Mouse (Mus musculus) embryo, embryonic 9.5 days (tissue): Measurements from ENCODE around the gene Brat1.
"Not testable (repeated sequence)": the region's sequence is repeated elsewhere in the genome, so short reads cannot be mapped to it uniquely, and the experiment has no call there.

Experiments
- DNase-seq: peaks from one replicate; pipeline ENCODE4 v3.0.0-alpha.2; 2017; ENCODE audit errors: extremely low spot score

Brat1 gene

GRCm38 (mm10) chr5:140704378-140705251 is at the start of gene Brat1:
TSS of gene Brat1 (plus strand) at chr5:140705011.
- peak; percentile 100 for DNase-seq

DNA sequence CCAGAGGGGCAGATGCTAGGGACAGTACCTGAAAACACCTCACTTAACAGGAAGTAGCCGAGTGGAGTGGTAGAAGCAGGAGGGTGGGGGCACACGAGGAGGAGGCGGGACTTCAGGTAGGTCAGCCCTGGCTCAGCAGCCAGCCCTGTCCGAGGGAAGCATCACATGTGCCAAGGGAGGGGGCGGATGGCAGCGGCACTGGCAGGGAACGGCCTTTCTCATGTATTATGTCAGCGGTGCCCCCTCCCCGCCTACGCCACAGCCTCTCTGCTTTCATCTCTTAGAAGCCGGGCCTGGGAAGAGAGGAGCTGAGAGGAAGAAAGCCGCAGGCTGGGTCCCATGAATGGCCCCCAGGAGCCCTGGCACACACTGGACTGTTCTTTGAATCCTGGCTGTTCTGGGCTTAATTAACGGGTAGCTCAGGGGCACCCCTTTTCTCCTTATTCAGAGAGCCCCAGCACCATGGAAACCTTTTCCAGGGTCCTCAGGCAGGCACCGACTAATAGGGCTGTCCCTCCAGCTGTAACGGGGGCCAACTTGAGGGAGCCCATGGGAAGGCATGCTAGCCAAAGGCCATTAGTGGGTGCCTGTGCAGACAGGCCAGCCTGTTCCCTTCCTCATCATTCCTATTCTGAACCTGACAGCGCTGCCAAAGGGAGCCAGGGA is 45.1 kb upstream of the Brat1 start:
- no peak for DNase-seq

GRCm38 (mm10) chr5:140660398-140660797 is 44.4 kb upstream of the Brat1 start:
- no peak for DNase-seq

- no peak for DNase-seq
Observed at GRCm38 (mm10) chr5:140661427-140661826, 43.4 kb upstream of the Brat1 start.

- DNase-seq = no peak
Observed at GRCm38 (mm10) chr5:140661875-140662643, 42.8 kb upstream of the Brat1 start.

DNA sequence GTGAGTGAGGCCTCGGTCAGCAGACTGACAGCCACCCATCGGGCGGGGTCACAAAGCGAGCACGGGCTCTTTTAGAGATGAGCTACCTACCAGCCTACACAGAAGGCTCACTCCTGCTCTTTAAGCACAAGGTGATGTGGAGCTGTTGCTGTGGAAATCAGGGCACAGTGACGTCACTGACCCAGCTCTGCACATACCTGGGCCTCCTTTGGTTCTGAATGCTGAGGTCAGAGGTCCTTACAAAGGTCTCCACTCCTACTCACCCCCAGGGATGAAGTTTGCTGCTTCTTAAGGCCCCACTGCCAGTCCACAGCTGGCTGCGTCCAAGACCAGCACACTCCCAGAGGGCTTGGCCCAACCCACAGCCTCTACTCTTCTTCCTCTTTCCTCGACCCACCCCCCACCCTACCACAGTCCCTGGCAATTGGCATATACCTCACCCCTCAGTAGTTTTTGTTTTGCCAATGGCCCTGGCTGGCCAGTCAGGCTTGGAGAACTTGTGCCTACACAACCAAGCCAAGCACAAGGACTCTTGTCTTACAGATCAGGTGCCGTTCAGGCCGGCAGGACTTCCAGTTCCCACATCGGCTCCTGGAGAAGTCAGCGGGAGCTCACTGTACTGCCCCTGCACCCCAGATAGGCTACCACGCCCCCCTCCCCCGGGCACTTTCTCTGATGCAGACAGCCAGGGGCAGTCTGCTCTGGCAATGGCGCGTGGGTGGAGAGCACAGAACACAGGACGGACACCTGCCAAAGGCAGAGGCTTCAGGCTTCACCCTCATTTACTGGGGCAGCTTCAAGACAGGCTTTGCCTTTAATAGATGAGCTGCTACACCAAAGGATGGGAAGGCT is 41.8 kb upstream of the Brat1 start:
- DNase-seq = no peak

GRCm38 (mm10) chr5:140663621-140664180 is 41.1 kb upstream of the Brat1 start:
- DNase-seq = peak; percentile 31

DNA sequence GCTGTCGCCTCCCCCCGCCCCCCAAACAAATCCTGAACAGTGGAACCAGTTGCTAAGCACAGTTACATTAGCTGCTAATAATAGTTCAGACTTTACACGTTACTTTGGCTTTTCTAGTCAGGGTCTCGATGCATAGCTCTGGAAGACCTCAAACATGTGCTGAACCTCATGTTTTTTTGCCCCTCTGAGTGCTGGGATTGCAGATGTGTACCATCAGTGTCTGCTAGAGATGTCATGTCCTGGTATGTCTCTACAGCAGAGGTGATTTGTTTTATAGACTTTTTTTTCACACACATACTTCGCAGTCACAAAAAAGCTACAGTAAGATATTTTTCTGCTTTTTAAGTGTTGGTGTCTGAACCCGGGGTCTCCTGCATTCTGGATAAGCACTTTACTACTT is 32.7 kb upstream of the Brat1 start:
- DNase-seq = no peak

DNA sequence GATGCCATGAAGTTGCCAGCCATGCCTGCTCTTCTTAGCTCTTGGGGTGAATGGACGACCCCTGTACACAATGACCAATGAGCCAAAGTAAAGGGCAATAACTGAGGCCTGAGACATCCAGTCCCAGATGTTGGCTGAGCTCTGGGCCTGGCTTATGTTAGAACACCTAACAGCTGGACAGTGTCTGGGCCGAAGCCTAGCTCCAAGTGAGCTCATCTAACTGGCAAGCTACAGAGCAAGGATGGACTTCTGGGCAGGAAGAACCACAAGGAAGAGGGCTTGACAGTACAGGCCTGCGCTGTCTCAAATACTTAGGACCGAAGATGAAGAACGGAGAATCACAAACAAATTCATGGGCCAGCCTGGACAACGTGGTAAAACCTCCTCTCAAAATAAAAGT is 32.2 kb upstream of the Brat1 start:
- DNase-seq = not testable (repeated sequence)

- DNase-seq = no peak
Observed at GRCm38 (mm10) chr5:140674036-140674435, 30.8 kb upstream of the Brat1 start.

- DNase-seq = no peak
Observed at GRCm38 (mm10) chr5:140675079-140675478, 29.7 kb upstream of the Brat1 start.

GRCm38 (mm10) chr5:140675640-140676039 is 29.2 kb upstream of the Brat1 start:
- DNase-seq = no peak

- no peak for DNase-seq
Observed at GRCm38 (mm10) chr5:140677137-140677536, 27.7 kb upstream of the Brat1 start.

DNA sequence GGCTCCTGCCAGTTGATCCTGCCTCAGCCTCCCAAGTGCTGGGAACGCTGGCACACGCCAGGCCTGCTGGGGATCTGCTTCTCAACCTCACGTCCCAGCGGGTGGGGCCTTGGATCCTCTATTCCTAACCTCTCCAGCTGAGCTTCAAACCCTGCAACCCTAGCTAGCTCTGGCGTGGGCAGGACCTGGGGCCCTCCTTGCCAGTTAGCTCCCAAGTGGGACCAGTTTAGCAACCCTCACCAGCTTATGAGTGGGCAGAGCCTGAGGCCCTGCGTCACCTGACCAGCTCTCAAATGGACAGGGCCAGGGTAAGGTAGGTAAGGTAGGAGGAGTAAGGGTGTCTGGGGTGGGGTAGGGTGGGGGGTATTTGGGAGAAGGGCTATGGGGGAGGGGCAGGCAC is 24.8 kb upstream of the Brat1 start:
- DNase-seq = no peak

DNA sequence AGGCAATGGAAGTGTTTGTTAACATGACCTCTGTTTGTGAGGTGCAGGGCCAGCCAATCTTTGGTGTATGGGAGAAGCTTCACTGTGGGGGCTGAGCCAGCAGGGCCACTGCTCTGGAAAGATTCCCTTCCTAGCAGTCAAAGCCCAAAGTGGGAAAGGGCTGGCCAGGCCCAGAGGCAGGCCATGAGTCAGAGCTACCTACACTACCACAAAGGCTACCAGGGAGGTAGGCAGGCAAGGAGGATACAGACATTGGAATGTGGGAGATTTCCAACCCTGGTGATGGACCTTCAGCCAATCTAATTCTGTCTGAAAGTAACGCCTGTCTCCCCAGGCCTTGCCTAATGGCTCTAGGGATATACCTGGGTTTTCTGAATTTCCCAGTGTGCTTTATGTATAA is 23.9 kb upstream of the Brat1 start:
- no peak for DNase-seq

GRCm38 (mm10) chr5:140682113-140682512 is 22.7 kb upstream of the Brat1 start:
- no peak for DNase-seq

- DNase-seq = no peak
Observed at GRCm38 (mm10) chr5:140684343-140685148, 20.3 kb upstream of the Brat1 start.

GRCm38 (mm10) chr5:140688434-140688833 is 16.4 kb upstream of the Brat1 start:
- no peak for DNase-seq

- DNase-seq = no peak
Observed at GRCm38 (mm10) chr5:140695987-140696386, 8.8 kb upstream of the Brat1 start.

GRCm38 (mm10) chr5:140699776-140700175 is 5.0 kb upstream of the Brat1 start:
- no peak for DNase-seq
